Mouse (Mus musculus) granulocyte monocyte progenitor cell, adult 5-6 weeks (primary cell): ENCODE data around the gene Jazf1. TPM values are rescaled to one million over a fixed set of nuclear protein-coding genes. Genes with fewer than 3 reads are reported as not detected.

Experiments used
- ATAC-seq: replicated peaks from 2 replicates; pipeline ENCODE4 v1.8.0; 2016; ENCODE audit warnings: mild to moderate bottlenecking, moderate TSS enrichment, inconsistent platforms; ENCODE audit not compliant: poor library complexity, severe bottlenecking
- total RNA-seq, 2 experiments: library from RNA; stranded (forward) in 1 of 2; stranded (reverse) in 1 of 2; fragments of 200-712, 200-1000 nt in 1 of 2; fragments of >200 nt in 1 of 2; fragmentation: Nextera tagmentation in 1 of 2; gene quantifications; 2 replicates each; pipeline ENCODE4 v1.2.3; 2014 to 2017

The Jazf1 gene
- total RNA-seq, 2 experiments from 2014 or later = not detected

- ATAC-seq = no peak
Measured at GRCm38 (mm10) chr6:52868352-52868751, 200.1 kb downstream of the Jazf1 start.

GRCm38 (mm10) chr6:52861928-52862327, 206.5 kb downstream of the Jazf1 start:
- no peak for ATAC-seq

DNA sequence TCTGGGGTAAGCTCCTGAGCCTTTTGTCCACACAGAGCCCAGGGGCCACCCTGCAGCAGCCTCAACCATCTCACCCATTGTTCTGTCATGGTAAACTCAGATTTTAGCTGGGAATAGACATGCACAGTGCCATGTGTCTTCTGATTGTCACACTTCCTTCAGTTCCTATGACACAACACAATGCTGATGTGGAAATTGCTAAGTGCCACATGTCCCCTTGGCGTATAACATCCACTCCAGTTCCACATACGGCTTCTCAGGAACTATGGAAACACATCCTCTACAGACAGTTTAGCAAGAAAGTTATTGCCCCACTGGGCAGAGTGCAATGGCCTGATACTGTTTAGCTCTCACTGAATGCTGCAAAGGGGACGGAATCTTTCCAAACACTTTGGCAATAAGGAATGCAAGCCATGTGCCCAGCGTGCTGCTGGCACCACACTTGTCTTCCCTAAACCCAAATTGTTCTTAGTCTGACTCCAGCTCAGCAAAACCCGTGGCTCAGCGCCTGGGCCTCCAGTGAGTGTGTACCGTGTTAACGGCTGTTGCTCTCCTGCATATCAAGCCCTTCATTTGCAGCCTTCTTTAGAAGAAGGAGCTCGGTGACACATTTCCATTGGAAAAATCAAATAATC, 207.1 kb downstream of the Jazf1 start:
- ATAC-seq = peak; percentile 98

DNA sequence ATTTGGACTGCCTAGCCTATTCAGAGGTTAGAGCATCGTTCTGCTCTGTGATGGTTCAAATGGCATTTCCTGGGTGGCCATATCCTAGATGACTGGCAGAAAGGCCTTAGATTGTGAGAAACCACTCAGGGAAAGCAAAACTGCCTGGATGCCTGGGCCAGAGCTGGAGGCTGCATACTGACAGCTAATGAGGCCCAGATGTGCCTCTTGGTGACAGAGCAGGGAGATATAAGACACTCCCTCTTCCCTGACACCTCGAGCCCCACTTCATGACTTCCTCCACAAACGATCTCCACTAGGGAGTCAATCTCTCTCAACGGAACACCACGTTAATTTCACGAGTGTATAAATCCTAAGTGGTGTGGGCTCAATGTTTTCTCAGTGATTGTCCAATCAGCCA, 207.7 kb downstream of the Jazf1 start:
- ATAC-seq = no peak

GRCm38 (mm10) chr6:52858911-52859431, 209.5 kb downstream of the Jazf1 start:
- no peak for ATAC-seq

DNA sequence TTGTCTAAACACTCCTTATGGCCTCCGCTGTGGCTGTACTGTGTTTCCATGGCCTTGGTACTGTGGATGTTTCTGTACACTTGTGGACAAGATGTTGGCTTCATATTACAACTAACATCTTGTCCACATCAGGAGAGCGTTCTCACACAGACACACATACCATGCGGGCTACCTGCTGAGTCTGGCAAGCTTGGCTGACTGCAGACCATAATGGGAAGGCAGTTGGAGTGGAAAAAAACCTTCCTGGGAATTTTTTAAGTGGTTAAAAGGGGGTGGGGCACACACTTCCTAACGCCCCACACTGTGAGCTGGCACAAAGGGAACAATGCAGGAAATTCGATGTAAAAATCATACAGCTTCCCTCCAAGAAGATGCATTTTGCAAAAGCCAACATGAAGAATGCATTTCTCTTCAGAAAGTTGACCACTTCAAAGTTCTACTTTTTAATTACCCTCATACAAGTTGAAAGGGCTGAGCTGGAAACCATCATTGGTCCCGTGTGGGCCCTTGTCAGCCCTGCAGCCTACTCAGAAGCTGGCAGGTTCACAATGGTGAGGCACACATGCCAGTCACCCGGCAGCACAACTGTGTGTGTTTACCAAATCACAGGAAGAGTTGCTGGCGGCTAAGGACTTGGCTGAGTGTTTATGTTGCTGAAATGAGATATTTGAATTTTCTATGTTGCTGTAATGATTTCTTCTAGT, 215.9 kb downstream of the Jazf1 start:
- ATAC-seq = no peak

GRCm38 (mm10) chr6:52851975-52852374, 216.5 kb downstream of the Jazf1 start:
- no peak for ATAC-seq

- no peak for ATAC-seq
Measured at GRCm38 (mm10) chr6:52851019-52851418, 217.4 kb downstream of the Jazf1 start.

GRCm38 (mm10) chr6:52848199-52848598, 220.2 kb downstream of the Jazf1 start:
- no peak for ATAC-seq

DNA sequence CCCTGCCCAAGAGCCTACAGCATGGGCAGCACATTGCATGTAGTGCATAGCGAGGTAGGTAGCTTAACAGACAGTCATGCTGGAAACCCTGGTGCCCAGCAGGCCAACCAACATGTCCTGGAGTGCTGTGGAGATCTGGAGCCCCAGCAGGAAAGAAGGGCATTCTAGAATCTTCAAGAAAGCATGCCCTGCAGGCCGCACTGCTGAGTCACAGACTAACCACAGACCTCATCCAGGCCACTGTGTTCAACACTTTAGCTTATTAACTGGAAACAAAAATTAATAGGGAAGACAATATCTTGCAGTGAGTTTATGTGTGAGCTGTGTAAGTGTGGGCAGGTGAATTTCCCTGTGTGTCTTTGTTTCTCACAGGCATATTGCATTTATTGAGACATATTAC, 222.1 kb downstream of the Jazf1 start:
- ATAC-seq = no peak

DNA sequence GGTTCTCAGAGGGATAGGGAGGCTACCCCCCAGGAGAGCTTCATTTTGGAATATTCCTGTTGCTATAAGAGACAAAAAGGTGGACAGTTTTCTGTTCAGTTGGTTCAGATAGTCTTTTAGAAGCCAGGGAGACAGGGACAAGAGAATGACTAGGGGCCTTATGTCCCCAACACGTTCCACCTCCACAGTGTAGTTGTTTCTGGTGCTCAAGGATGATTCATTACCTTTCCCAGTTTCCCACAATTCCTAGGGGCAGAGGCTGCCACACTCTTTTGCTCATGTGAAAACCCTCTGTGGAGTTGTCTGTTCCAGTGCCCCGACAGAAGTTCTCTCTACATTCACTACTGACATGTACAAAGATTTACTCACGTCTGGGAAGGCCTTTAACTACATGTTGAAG, 223.7 kb downstream of the Jazf1 start:
- no peak for ATAC-seq

DNA sequence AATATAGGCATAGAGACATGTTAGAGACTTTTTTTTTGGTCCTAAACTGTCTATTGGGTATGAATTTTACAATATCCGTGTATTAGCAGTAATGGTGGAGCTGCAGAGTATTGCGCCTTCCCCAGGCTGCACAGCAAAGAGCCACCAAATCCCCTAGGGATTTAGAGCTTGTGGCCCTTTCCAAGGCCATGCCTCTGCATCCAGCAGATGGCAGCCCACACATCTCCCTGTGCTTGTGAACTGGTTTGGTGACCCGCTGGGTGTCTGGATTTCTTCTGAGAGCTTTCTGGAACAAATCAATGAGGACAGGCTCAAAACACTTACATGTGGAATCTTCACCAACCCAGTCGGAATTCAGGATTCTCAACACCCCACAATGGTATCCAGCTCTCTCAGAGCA, 225.4 kb downstream of the Jazf1 start:
- ATAC-seq = peak; percentile 40

GRCm38 (mm10) chr6:52842598-52842997, 225.8 kb downstream of the Jazf1 start:
- ATAC-seq = peak; percentile 91

DNA sequence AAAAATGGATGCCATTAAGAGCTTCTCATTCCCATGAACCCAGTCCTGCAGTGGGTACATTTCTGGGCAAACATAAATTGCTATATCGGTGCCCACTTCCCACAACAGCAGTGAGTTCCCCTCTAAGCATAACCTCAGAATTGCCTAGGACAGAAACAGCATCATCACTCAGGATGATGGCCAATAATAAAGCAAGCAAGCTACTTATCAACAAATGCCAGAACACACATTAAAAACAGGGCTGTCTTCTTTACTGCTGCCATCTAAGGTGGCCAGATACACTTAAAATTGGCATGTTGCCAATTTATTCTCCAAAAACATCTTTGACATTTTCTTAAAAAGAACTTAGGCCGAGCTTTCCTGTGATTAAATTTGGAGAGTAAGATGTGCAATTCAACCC, 226.8 kb downstream of the Jazf1 start:
- ATAC-seq = no peak

DNA sequence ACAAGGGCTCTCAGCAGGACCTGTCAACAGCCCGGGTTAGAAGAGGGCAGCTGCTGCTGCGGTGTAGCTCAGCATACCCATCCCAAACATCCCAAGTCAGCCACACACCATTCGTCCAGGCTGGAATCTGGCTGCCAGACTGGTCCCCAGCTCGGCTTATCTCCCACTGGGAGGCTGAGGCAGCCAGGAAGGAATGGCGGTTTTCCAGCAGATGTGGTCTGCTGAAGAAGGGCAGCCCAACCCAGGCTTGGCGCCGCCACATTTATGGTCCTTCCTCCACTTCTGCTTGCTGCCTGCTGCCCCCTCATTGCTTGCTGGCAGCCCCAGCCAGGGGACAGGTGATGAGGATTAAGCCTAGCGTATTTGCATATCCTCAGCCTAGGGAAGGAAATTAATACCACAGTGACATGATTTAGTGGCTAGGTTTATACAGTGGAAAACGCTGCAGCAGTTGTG, 227.8 kb downstream of the Jazf1 start:
- ATAC-seq = no peak

- ATAC-seq = 0 out of 2 replicates have a peak, but pooled peaks have one; percentile 35
Measured at GRCm38 (mm10) chr6:52838691-52839090, 229.7 kb downstream of the Jazf1 start.

DNA sequence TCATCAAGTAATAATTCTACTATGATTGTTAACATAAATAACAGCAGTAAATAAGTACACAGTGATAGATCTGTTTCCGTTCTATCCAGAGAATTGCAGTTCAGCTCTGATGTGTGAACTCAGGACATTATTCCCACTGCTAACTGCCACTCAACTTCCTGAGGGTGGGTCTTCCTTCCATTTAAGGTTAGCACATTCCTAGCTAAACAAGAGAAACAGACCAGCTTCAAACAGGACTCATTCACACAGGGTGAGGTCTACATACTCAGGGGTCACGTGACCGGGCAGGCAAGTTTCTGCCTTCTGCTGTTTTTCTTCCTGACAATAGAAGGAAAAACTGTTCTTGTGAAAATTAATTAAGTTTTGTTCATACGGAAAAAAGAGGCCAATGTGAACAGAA, 230.6 kb downstream of the Jazf1 start:
- ATAC-seq = no peak

DNA sequence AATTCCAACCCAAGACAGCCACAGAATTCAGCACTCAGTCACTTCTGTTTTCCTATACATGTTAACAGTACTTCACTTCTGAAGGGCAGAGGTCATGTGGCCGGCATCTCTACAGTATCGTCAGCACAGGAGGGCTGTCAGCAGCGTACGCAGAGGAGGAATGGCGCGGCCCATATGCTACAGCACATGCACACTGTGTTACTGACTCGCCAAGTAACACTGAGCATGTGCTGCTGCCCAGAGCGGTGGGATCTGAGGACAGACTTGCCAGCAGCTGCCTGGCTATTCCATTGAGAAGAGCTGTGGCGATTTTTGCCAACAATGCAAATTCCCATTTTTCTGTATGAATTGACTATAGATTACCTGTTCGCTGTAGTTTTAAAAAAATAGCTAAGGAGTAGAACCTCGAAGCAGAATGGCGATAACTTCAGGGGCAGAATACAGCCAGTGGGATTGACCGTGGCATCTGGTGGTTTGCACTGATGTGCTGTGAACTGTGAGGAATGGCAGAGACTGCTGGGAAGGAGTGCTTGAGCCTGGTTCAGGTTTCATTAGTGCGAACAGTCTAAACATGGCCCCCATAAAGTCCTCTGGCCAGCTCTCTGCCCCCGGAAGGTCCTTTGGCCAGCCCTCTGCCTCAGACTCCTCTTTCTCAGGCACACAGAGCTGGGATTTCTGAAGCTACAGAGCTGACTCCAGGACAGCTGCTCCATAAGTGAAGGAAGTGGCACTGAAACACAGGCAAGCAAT, 232.1 kb downstream of the Jazf1 start:
- no peak for ATAC-seq

- no peak for ATAC-seq
Measured at GRCm38 (mm10) chr6:52827752-52828277, 240.6 kb downstream of the Jazf1 start.

GRCm38 (mm10) chr6:52825535-52825934, 242.9 kb downstream of the Jazf1 start:
- ATAC-seq = peak; percentile 81

DNA sequence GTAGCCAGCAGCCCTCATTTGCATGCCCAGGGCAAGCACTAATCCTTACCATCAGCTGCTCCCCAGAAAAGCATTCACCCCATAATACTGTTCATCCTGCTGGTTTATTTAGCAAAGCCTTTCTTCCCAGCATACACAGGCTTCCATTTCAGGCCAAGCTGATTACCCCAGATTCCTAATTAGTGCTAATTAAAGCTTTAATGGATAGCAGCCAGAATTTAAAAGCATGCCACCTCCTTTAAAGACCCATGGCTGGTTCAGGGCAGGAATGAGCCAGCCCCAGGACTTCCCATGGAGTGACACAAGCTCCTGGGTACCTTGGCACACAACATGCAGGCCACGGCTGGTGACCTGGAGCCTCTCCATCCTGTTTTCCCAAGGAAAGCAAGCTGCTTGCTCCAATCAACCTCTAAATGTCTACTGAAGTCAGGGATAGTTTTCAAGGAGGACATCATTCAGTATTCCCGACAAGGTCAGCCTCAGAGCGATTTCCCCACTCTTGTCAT, 243.4 kb downstream of the Jazf1 start:
- no peak for ATAC-seq
